Mouse (Mus musculus): ENCODE measurements around the gene Gbx1. TPM values are rescaled to one million over a fixed set of nuclear protein-coding genes. Genes with fewer than 3 reads are reported as not detected.

The Gbx1 gene
- polyA plus RNA-seq, 1 experiment from 2014 or later, result 0.02 TPM

- H3K4me1 ChIP-seq (replicated peaks), result no peaks in the 10 kb centered on the region
- no peak overlapping the region for H3K4me3 ChIP-seq (replicated peaks)
- no peak overlapping the region for H3K27ac ChIP-seq
- DNase-seq (no peak), ATAC-seq (ENCODE audit: low read depth) (no peak)
- WGBS (ENCODE audit: insufficient replicate concordance), result 84% methylated on average over 16 of the region's 16 CpGs
- H3K4me2 ChIP-seq, result no peak overlapping the region
- no peak overlapping the region for H3K9ac ChIP-seq
- H3K27me3 ChIP-seq, result no peaks in the 10 kb centered on the region
- H3K36me3 ChIP-seq, result peaks cover 89% of the 10 kb centered on the region
- no peaks in the 10 kb centered on the region for H3K9me3 ChIP-seq (replicated peaks)
Observed at GRCm38 (mm10) chr5:24492546-24493285, 34.3 kb downstream of the Gbx1 start.

- no peak for ATAC-seq (ENCODE audit: low read depth)
- H3K27me3 ChIP-seq, result no peaks in the 10 kb centered on the region
- no peak for DNase-seq
- H3K9ac ChIP-seq, result no peak overlapping the region
- 83% methylated on average over 14 of the region's 14 CpGs for WGBS (ENCODE audit: insufficient replicate concordance)
- H3K4me3 ChIP-seq (replicated peaks), result no peak overlapping the region
- peaks cover 87% of the 10 kb centered on the region for H3K36me3 ChIP-seq
- H3K4me2 ChIP-seq, result no peak overlapping the region
- H3K9me3 ChIP-seq (replicated peaks), result no peaks in the 10 kb centered on the region
- H3K27ac ChIP-seq, result no peak overlapping the region
- peaks cover 5% of the 10 kb centered on the region; the same call in 1 of the 2 replicates for H3K4me1 ChIP-seq (replicated peaks)
Observed at GRCm38 (mm10) chr5:24490413-24490920, 36.5 kb downstream of the Gbx1 start.

- H3K9ac ChIP-seq, result no peak overlapping the region
- ATAC-seq (ENCODE audit: low read depth) (no peak), DNase-seq (no peak)
- 76% methylated on average over 5 of the region's 5 CpGs for WGBS (ENCODE audit: insufficient replicate concordance)
- peaks cover 24% of the 10 kb centered on the region for H3K4me1 ChIP-seq (replicated peaks)
- peaks cover 78% of the 10 kb centered on the region for H3K36me3 ChIP-seq
- no peaks in the 10 kb centered on the region for H3K27me3 ChIP-seq
- H3K9me3 ChIP-seq (replicated peaks), result no peaks in the 10 kb centered on the region
- H3K27ac ChIP-seq, result no peak overlapping the region
- no peak overlapping the region for H3K4me2 ChIP-seq
- no peak overlapping the region for H3K4me3 ChIP-seq (replicated peaks)
Observed at GRCm38 (mm10) chr5:24486738-24487137, 40.3 kb downstream of the Gbx1 start.

- no peak overlapping the region for H3K4me3 ChIP-seq (replicated peaks)
- DNase-seq (peak; percentile 61), ATAC-seq (ENCODE audit: low read depth) (no peak)
- no peak overlapping the region for H3K9ac ChIP-seq
- WGBS (ENCODE audit: insufficient replicate concordance), result 5% methylated on average over 8 of the region's 8 CpGs
- H3K4me2 ChIP-seq, result no peak overlapping the region
- no peaks in the 10 kb centered on the region for H3K27me3 ChIP-seq
- H3K27ac ChIP-seq, result no peak overlapping the region
- H3K9me3 ChIP-seq (replicated peaks), result no peaks in the 10 kb centered on the region
- peaks cover 29% of the 10 kb centered on the region for H3K4me1 ChIP-seq (replicated peaks)
- peaks cover 78% of the 10 kb centered on the region for H3K36me3 ChIP-seq
Observed at GRCm38 (mm10) chr5:24486097-24486496, 40.9 kb downstream of the Gbx1 start.

GRCm38 (mm10) chr5:24484963-24485362 is 42.0 kb downstream of the Gbx1 start:
- Histone ChIP-seq H3K36me3 (peaks cover 78% of the 10 kb centered on the region), H3K27me3 (no peaks in the 10 kb centered on the region), H3K4me3 (replicated peaks) (peak overlapping the region; percentile 35), H3K9me3 (replicated peaks) (no peaks in the 10 kb centered on the region), H3K4me1 (replicated peaks) (peaks cover 33% of the 10 kb centered on the region), H3K4me2 (peak overlapping the region; percentile 53), H3K9ac (peak overlapping the region; percentile 26; the same call in 1 of the 2 replicates), H3K27ac (peak overlapping the region; percentile 39; the same call in 1 of the 2 replicates)
- DNase-seq, result no peak
- WGBS (ENCODE audit: insufficient replicate concordance), result 82% methylated on average over 22 of the region's 22 CpGs
- ATAC-seq (ENCODE audit: low read depth), result no peak

- Histone ChIP-seq H3K27me3 (no peaks in the 10 kb centered on the region), H3K4me3 (replicated peaks) (no peak overlapping the region), H3K9me3 (replicated peaks) (no peaks in the 10 kb centered on the region), H3K36me3 (peaks cover 78% of the 10 kb centered on the region), H3K9ac (no peak overlapping the region; the same call in 1 of the 2 replicates), H3K4me2 (peak overlapping the region; percentile 37), H3K27ac (peak overlapping the region; percentile 70), H3K4me1 (replicated peaks) (peaks cover 37% of the 10 kb centered on the region)
- DNase-seq, result peak; percentile 31
- WGBS (ENCODE audit: insufficient replicate concordance), result 48% methylated on average over 11 of the region's 11 CpGs
- 0 out of 2 replicates have a peak, but pooled peaks have one; percentile 6 for ATAC-seq (ENCODE audit: low read depth)
Observed at GRCm38 (mm10) chr5:24483326-24483725, 43.7 kb downstream of the Gbx1 start.

GRCm38 (mm10) chr5:24482247-24483079 is 44.5 kb downstream of the Gbx1 start:
- H3K27ac ChIP-seq, result peak overlapping the region; percentile 70
- DNase-seq (no peak), ATAC-seq (ENCODE audit: low read depth) (peak; percentile 59)
- H3K36me3 ChIP-seq, result peaks cover 78% of the 10 kb centered on the region
- H3K4me3 ChIP-seq (replicated peaks), result peak overlapping the region; percentile 16; the same call in 1 of the 2 replicates
- H3K4me2 ChIP-seq, result peak overlapping the region; percentile 37
- H3K9me3 ChIP-seq (replicated peaks), result no peaks in the 10 kb centered on the region
- 0 out of 2 replicates have a peak overlapping the region, but pooled peaks have one; percentile 17 for H3K9ac ChIP-seq
- H3K4me1 ChIP-seq (replicated peaks), result peaks cover 37% of the 10 kb centered on the region
- H3K27me3 ChIP-seq, result no peaks in the 10 kb centered on the region
- WGBS (ENCODE audit: insufficient replicate concordance), result 71% methylated on average over 41 of the region's 41 CpGs

- Histone ChIP-seq H3K9ac (no peak overlapping the region), H3K9me3 (replicated peaks) (no peaks in the 10 kb centered on the region), H3K27ac (no peak overlapping the region), H3K36me3 (peaks cover 79% of the 10 kb centered on the region), H3K4me3 (replicated peaks) (no peak overlapping the region), H3K4me1 (replicated peaks) (peaks cover 37% of the 10 kb centered on the region), H3K4me2 (no peak overlapping the region), H3K27me3 (no peaks in the 10 kb centered on the region)
- DNase-seq, result peak; percentile 32
- 21% methylated on average over 4 of the region's 4 CpGs for WGBS (ENCODE audit: insufficient replicate concordance)
- ATAC-seq (ENCODE audit: low read depth), result no peak
Observed at GRCm38 (mm10) chr5:24481647-24482046, 45.4 kb downstream of the Gbx1 start.

- no peak overlapping the region for H3K4me3 ChIP-seq (replicated peaks)
- peaks cover 52% of the 10 kb centered on the region for H3K4me1 ChIP-seq (replicated peaks)
- peaks cover 31% of the 10 kb centered on the region for H3K27me3 ChIP-seq
- H3K9me3 ChIP-seq (replicated peaks), result no peaks in the 10 kb centered on the region
- no peak overlapping the region for H3K9ac ChIP-seq
- no peak overlapping the region for H3K27ac ChIP-seq
- peaks cover 61% of the 10 kb centered on the region for H3K36me3 ChIP-seq
- DNase-seq, result no peak
- 86% methylated on average over 9 of the region's 9 CpGs for WGBS (ENCODE audit: insufficient replicate concordance)
- H3K4me2 ChIP-seq, result no peak overlapping the region
- no peak for ATAC-seq (ENCODE audit: low read depth)
Observed at GRCm38 (mm10) chr5:24477909-24478308, 49.1 kb downstream of the Gbx1 start.

GRCm38 (mm10) chr5:24475476-24476241 is 51.3 kb downstream of the Gbx1 start:
- no peak for DNase-seq
- WGBS (ENCODE audit: insufficient replicate concordance), result 71% methylated on average over 6 of the region's 6 CpGs
- Histone ChIP-seq H3K4me2 (no peak overlapping the region), H3K9ac (no peak overlapping the region), H3K27ac (no peak overlapping the region), H3K36me3 (peaks cover 41% of the 10 kb centered on the region), H3K27me3 (peaks cover 42% of the 10 kb centered on the region), H3K4me1 (replicated peaks) (peaks cover 48% of the 10 kb centered on the region), H3K9me3 (replicated peaks) (no peaks in the 10 kb centered on the region), H3K4me3 (replicated peaks) (no peak overlapping the region)
- no peak for ATAC-seq (ENCODE audit: low read depth)
